Comparison of ENCODE assay signal across 8 mouse cellular contexts in the genomic region with DNA sequence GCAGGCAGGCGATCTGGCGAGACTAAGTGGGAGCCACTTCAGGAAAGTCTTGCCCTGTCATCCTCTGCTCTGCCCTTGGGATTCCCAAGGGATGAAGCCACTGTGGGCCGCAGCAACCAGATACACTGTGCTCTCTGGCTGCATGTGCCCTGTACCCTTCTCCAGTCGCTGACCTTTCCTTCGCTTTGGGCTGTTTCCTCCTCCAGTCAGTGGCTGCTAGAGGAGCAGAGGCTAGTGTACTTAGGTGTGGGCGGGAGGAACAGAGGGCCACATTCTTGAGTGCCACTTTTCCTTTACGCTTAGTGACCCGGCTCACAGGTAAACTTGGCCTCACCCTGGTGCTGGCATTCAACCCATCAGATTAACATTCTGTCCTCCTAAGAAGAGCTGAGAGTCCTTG. TPM values are rescaled to one million over a fixed set of nuclear protein-coding genes. Genes with fewer than 3 reads are reported as not detected.
DNase-seq lines count a peak whose midpoint lies in the region; ATAC-seq and TF ChIP-seq lines count a peak whose summit lies in the region.

No protein-coding gene starts in this region.

- no peaks in the 10 kb centered on the region for H3K9me3 ChIP-seq in forebrain, postnatal 0 days (ENCODE audit: low read length)
- no peaks in the 10 kb centered on the region for H3K9me3 ChIP-seq in limb, embryonic 12.5 days
- H3K9me3 ChIP-seq in neural tube, embryonic 14.5 days (ENCODE audit: control insufficient read depth, low read length): no peaks in the 10 kb centered on the region

- peak overlapping the region; percentile 21; the same call in 1 of the 2 replicates for H3K4me2 ChIP-seq in forebrain, postnatal 0 days (ENCODE audit: low read depth)
- peak overlapping the region; percentile 39 for H3K4me2 ChIP-seq in limb, embryonic 12.5 days
- H3K4me2 ChIP-seq in neural tube, embryonic 14.5 days (ENCODE audit: low read depth, low read length): no peak overlapping the region

- peak; percentile 25 for DNase-seq in ovary, postnatal 36 days (ENCODE audit: low spot score)
- DNase-seq in ovary, adult 18-20 months (ENCODE audit: low spot score): no peak
- no peak for DNase-seq in forebrain, postnatal 0 days
- no peak for DNase-seq in left cerebral cortex, adult 2 months (ENCODE audit: extremely low spot score in 1 of 2, low spot score in 2 of 2)
- DNase-seq in left cerebral cortex, adult 9 months (ENCODE audit: low spot score in 2 of 2): no peak

- no peak for ATAC-seq in forebrain, postnatal 0 days
- no peak for ATAC-seq in limb, embryonic 12.5 days (ENCODE audit: insufficient number of reproducible peaks, insufficient read depth, low FRiP score, low TSS enrichment, low read depth)
- peak; percentile 56; the same call in 1 of the 2 replicates for ATAC-seq in neural tube, embryonic 14.5 days (ENCODE audit: low read depth)
- no peak for ATAC-seq in activated CD4-positive, CD25-positive, alpha-beta regulatory T cell, adult 4 months

- no peak overlapping the region for H3K9ac ChIP-seq in forebrain, postnatal 0 days
- peak overlapping the region; percentile 32; the same call in 1 of the 2 replicates for H3K9ac ChIP-seq in limb, embryonic 12.5 days (replicated peaks)
- no peak overlapping the region for H3K9ac ChIP-seq in neural tube, embryonic 14.5 days (replicated peaks; ENCODE audit: low read depth, low read length)

- WGBS in forebrain, postnatal 0 days: 41% methylated on average over 8 of the region's 8 CpGs
- 38% methylated on average over 8 of the region's 8 CpGs for WGBS in limb, embryonic 12.5 days
- 37% methylated on average over 8 of the region's 8 CpGs for WGBS in neural tube, embryonic 14.5 days

- H3K27ac ChIP-seq in forebrain, postnatal 0 days (ENCODE audit: low read depth, low read length): no peak overlapping the region
- H3K27ac ChIP-seq in limb, embryonic 12.5 days: peak overlapping the region; percentile 70
- no peak overlapping the region for H3K27ac ChIP-seq in neural tube, embryonic 14.5 days (ENCODE audit: low read depth, low read length)
- no peak overlapping the region for H3K27ac ChIP-seq in left cerebral cortex, adult 2 months

- no peak for TF ChIP-seq CTCF in forebrain, postnatal 0 days (IDR thresholded peaks at IDR 0.05; ENCODE audit: low read depth)
- TF ChIP-seq CTCF in left cerebral cortex, adult 2 months (IDR thresholded peaks at IDR 0.05): no peak

- H3K27me3 ChIP-seq in forebrain, postnatal 0 days (ENCODE audit: insufficient read depth, low read length): no peaks in the 10 kb centered on the region
- H3K27me3 ChIP-seq in limb, embryonic 12.5 days: 0 out of 2 replicates have a peak, but pooled peaks cover 3% of the 10 kb centered on the region
- no peaks in the 10 kb centered on the region for H3K27me3 ChIP-seq in neural tube, embryonic 14.5 days (ENCODE audit: control insufficient read depth, insufficient read depth, low read length)

- H3K4me3 ChIP-seq in forebrain, postnatal 0 days (ENCODE audit: low read depth, low read length): no peak overlapping the region
- H3K4me3 ChIP-seq in limb, embryonic 12.5 days (replicated peaks): no peak overlapping the region
- H3K4me3 ChIP-seq in neural tube, embryonic 14.5 days (ENCODE audit: low read depth, low read length): no peak overlapping the region
- H3K4me3 ChIP-seq in left cerebral cortex, adult 2 months: no peak overlapping the region

- intact Hi-C loops in left cerebral cortex, adult 2 months (cut with DNase I): no loop called here

- H3K4me1 ChIP-seq in forebrain, postnatal 0 days (ENCODE audit: insufficient read depth): no peaks in the 10 kb centered on the region
- peaks cover 22% of the 10 kb centered on the region for H3K4me1 ChIP-seq in limb, embryonic 12.5 days (replicated peaks)
- 0 out of 2 replicates have a peak, but pooled peaks cover 7% of the 10 kb centered on the region for H3K4me1 ChIP-seq in neural tube, embryonic 14.5 days (ENCODE audit: control insufficient read depth, insufficient read depth, low read length)

- no peaks in the 10 kb centered on the region for H3K36me3 ChIP-seq in forebrain, postnatal 0 days (ENCODE audit: insufficient read depth)
- H3K36me3 ChIP-seq in limb, embryonic 12.5 days: no peaks in the 10 kb centered on the region
- no peaks in the 10 kb centered on the region for H3K36me3 ChIP-seq in neural tube, embryonic 14.5 days (ENCODE audit: control insufficient read depth, insufficient read depth, low read length)

RNA-seq across cellular contexts. Expression of gene Epb41l4b, which starts 10.6 kb away (rescaled TPM):
- 4.2 and 6.2 TPM in 2 replicates for total RNA-seq in forebrain, postnatal 0 days (2014; rRNA removed)
- 0.96 and 1.8 TPM in 2 replicates for polyA plus RNA-seq in forebrain, postnatal 0 days (2015; fragmentation: Nextera tagmentation; extraction: Ambion mirVana)
- polyA plus RNA-seq in limb, embryonic 12.5 days (2016; fragmentation: Nextera tagmentation; extraction: Ambion mirVana): 2.2 and 2.4 TPM in 2 replicates
- polyA plus RNA-seq in neural tube, embryonic 14.5 days (2014; fragmentation: Nextera tagmentation; extraction: Ambion mirVana): 4.7 and 6.5 TPM in 2 replicates
- polyA plus RNA-seq in activated CD4-positive, CD25-positive, alpha-beta regulatory T cell, adult 4 months (2017; shearing (Covaris generic)): not detected
- 10 to 100 TPM; 37.7 to 42.8 TPM for total RNA-seq in left cerebral cortex, adult 2 months (2021)
